Mouse (Mus musculus) cortical plate, adult 2 months (tissue): Measurements from ENCODE around the gene Gins2.

ENCODE experiments used
- CTCF ChIP-seq: fragments of 200-500 bp; IDR thresholded peaks from 2 replicates; pipeline ENCODE4 v1.5.1; 2011; ENCODE audit warnings: mild to moderate bottlenecking, control low read depth, low read length; ENCODE audit not compliant: insufficient read depth; ENCODE audit errors: extremely low read depth
- POLR2A ChIP-seq: fragments of 200-500 bp; IDR thresholded peaks from 2 replicates; pipeline ENCODE4 v1.6.1; 2011; ENCODE audit warnings: mild to moderate bottlenecking, low read length, control low read depth; ENCODE audit not compliant: insufficient read depth; ENCODE audit errors: extremely low read depth

- TF ChIP-seq POLR2A = no peak
- TF ChIP-seq CTCF = no peak
Measured at GRCm38 (mm10) chr8:120553441-120554123, 35.5 kb downstream of the Gins2 start.
